Mouse (Mus musculus): ENCODE data around the gene Tnfrsf1b. TPM values are rescaled to one million over a fixed set of nuclear protein-coding genes. Genes with fewer than 3 reads are reported as not detected.

The Tnfrsf1b gene
- total and polyA plus RNA-seq, 2 experiments from 2014 or later, result 2.8 to 7.5 TPM

DNA sequence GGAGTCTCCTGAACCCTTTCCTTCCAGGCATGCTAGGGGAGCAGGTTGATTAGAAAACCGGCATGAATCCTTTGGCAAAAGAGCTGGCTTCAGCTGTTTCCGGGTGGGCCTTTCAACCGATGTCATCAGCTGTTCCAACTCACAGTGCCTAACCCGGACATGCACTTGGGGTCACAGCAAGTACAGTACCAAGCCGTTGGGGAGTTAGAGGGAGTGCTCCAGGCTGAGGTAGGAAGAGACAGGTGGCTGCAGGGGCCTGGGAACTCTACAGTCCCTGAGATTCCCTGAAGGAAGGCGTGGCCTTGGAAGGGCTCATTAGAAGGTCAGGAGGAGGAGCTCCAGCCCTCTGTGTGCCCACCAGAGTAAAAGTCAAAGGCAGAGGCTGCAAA lies 31.9 kb downstream of the Tnfrsf1b start:
- Histone ChIP-seq H3K4me1 (ENCODE audit: insufficient read depth, low read length) (no peaks in the 10 kb centered on the region), H3K36me3 (ENCODE audit: insufficient read depth, low read length) (no peaks in the 10 kb centered on the region; the same call in 1 of the 2 replicates), H3K4me3 (ENCODE audit: low read depth, low read length) (no peak overlapping the region), H3K9me3 (ENCODE audit: low read length) (no peaks in the 10 kb centered on the region), H3K4me2 (ENCODE audit: low read depth, low read length, poor library complexity, severe bottlenecking) (no peak overlapping the region), H3K27me3 (ENCODE audit: insufficient read depth, low read length) (no peaks in the 10 kb centered on the region), H3K9ac (replicated peaks; ENCODE audit: low read length, poor library complexity, severe bottlenecking) (no peak overlapping the region), H3K27ac (ENCODE audit: low read depth, low read length) (peak overlapping the region; percentile 32; the same call in 1 of the 2 replicates)
- DNase-seq (ENCODE audit: low spot score) (no peak), ATAC-seq (ENCODE audit: low FRiP score) (peak; percentile 55; the same call in 1 of the 2 replicates)
- no peak for TF ChIP-seq CTCF (IDR thresholded peaks at IDR 0.05)
- WGBS, result 55% methylated on average over 6 of the region's 6 CpGs

DNA sequence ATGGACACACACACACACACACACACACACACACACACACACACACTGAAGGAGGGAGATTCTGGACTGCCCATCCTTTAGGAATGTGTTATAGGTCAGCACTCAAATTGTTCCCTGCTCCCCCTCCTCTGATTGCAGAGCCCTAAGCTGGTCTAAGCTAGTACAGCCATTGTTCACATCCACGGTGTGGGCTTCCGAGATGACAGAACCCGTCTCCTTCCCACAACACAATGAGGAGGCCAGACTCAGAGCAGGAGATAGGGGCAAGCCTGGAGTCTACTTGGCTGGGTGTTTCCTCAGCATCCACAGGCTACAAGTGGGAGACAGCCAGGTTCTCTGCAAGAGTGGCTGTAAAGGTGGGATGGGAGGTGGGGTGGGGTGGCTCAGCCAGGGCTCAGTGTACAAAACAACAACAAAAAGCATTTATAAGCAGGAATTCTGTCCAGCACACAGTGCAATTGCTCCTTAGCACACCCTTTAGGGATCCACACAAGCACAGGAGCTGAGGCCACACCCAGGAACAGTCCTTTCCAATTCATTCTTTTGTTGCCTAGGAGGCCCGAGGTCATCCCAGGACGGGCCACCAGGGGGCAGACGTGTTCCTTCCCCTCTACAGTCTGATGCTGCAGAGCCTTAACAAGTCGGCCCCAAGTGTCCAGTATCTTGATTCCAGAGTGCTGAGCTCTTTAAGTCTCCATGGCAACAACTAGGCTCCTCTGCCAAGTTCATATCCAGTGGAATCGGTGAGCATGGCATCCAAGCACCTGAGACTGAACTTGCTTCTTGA lies 32.5 kb downstream of the Tnfrsf1b start:
- H3K4me3 ChIP-seq (ENCODE audit: low read depth, low read length), result no peak overlapping the region
- WGBS, result 24% methylated on average over 8 of the region's 8 CpGs
- no peaks in the 10 kb centered on the region; the same call in 1 of the 2 replicates for H3K36me3 ChIP-seq (ENCODE audit: insufficient read depth, low read length)
- no peaks in the 10 kb centered on the region for H3K9me3 ChIP-seq (ENCODE audit: low read length)
- TF ChIP-seq CTCF (IDR thresholded peaks at IDR 0.05), result peak; percentile 96
- peak; percentile 93 for DNase-seq (ENCODE audit: low spot score)
- no peaks in the 10 kb centered on the region for H3K4me1 ChIP-seq (ENCODE audit: insufficient read depth, low read length)
- H3K9ac ChIP-seq (replicated peaks; ENCODE audit: low read length, poor library complexity, severe bottlenecking), result no peak overlapping the region
- ATAC-seq (ENCODE audit: low FRiP score), result peak; percentile 92
- H3K4me2 ChIP-seq (ENCODE audit: low read depth, low read length, poor library complexity, severe bottlenecking), result no peak overlapping the region
- H3K27me3 ChIP-seq (ENCODE audit: insufficient read depth, low read length), result no peaks in the 10 kb centered on the region
- H3K27ac ChIP-seq (ENCODE audit: low read depth, low read length), result peak overlapping the region; percentile 70

DNA sequence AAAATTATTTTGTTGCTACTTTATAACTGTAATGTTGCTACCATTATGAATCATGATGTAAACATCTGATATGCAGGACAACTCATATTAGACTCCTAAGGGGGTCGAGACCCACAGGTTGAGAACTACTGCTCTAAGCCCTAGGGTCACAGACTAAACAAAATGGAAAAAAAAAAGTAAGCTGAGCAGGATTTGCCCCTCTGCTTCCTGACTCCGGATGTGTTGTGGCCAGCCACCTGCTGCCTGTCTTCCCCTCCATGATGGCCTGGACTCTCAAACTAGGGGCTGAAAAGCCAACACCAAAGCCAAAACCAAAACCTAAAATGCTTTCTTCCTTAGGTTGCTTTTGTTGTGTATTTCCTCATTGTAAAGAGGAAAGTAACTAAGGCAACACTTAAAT lies 35.6 kb downstream of the Tnfrsf1b start:
- Histone ChIP-seq H3K4me3 (ENCODE audit: low read depth, low read length) (no peak overlapping the region), H3K9me3 (ENCODE audit: low read length) (no peaks in the 10 kb centered on the region), H3K36me3 (ENCODE audit: insufficient read depth, low read length) (no peaks in the 10 kb centered on the region), H3K4me2 (ENCODE audit: low read depth, low read length, poor library complexity, severe bottlenecking) (no peak overlapping the region), H3K27ac (ENCODE audit: low read depth, low read length) (no peak overlapping the region), H3K4me1 (ENCODE audit: insufficient read depth, low read length) (no peaks in the 10 kb centered on the region), H3K27me3 (ENCODE audit: insufficient read depth, low read length) (no peaks in the 10 kb centered on the region), H3K9ac (replicated peaks; ENCODE audit: low read length, poor library complexity, severe bottlenecking) (no peak overlapping the region)
- no peak for DNase-seq (ENCODE audit: low spot score)
- TF ChIP-seq CTCF (IDR thresholded peaks at IDR 0.05), result no peak
- 79% methylated on average over 2 of the region's 2 CpGs for WGBS
- no peak for ATAC-seq (ENCODE audit: low FRiP score)

DNA sequence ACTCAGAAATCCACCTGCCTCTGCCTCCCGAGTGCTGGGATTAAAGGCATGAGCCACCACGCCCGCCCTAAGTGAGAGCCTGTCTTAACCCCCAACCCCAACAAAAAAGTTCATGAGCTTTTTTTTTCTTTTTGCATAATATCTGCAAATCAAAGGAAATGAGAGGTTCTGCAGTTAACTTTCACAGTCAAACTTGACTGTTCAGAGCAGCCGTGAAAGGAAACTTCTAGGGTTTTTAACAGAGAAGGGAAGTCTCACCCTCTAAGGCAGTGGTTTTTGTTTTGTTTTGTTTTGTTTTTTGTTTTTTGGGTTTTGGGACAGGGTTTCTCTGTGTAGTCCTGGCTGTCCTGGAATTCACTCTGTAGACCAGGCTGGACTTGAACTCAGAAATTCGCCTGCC lies 36.1 kb downstream of the Tnfrsf1b start:
- no peaks in the 10 kb centered on the region for H3K4me1 ChIP-seq (ENCODE audit: insufficient read depth, low read length)
- H3K4me2 ChIP-seq (ENCODE audit: low read depth, low read length, poor library complexity, severe bottlenecking), result no peak overlapping the region
- WGBS, result 93% methylated on average over 5 of the region's 5 CpGs
- no peak for TF ChIP-seq CTCF (IDR thresholded peaks at IDR 0.05)
- H3K36me3 ChIP-seq (ENCODE audit: insufficient read depth, low read length), result no peaks in the 10 kb centered on the region
- ATAC-seq (ENCODE audit: low FRiP score) (no peak), DNase-seq (ENCODE audit: low spot score) (no peak)
- H3K4me3 ChIP-seq (ENCODE audit: low read depth, low read length), result no peak overlapping the region
- no peak overlapping the region for H3K9ac ChIP-seq (replicated peaks; ENCODE audit: low read length, poor library complexity, severe bottlenecking)
- no peaks in the 10 kb centered on the region for H3K27me3 ChIP-seq (ENCODE audit: insufficient read depth, low read length)
- no peak overlapping the region for H3K27ac ChIP-seq (ENCODE audit: low read depth, low read length)
- H3K9me3 ChIP-seq (ENCODE audit: low read length), result no peaks in the 10 kb centered on the region

DNA sequence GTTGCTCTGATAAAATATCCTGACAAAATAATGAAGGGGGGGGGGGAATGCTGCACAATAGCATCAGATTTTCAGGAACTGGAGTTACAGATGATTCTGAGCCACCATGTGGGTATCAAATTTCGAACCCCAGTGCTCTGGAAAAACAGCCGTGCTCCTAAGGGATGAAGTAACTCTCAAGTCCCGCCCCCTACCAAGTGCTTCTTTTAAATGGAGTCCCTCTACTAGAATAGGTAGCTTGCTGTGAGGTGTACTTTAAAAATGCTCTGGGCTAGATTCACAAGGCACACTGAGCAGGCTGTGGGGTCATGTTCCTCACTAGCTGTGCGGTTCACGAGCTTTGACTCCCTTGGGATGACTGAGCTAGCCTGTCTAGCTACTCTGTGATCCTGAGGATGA lies 37.0 kb downstream of the Tnfrsf1b start:
- 37% methylated on average over 5 of the region's 5 CpGs for WGBS
- Histone ChIP-seq H3K4me3 (ENCODE audit: low read depth, low read length) (no peak overlapping the region), H3K36me3 (ENCODE audit: insufficient read depth, low read length) (no peaks in the 10 kb centered on the region), H3K9me3 (ENCODE audit: low read length) (no peaks in the 10 kb centered on the region), H3K27me3 (ENCODE audit: insufficient read depth, low read length) (no peaks in the 10 kb centered on the region), H3K27ac (ENCODE audit: low read depth, low read length) (no peak overlapping the region), H3K4me1 (ENCODE audit: insufficient read depth, low read length) (no peaks in the 10 kb centered on the region), H3K9ac (replicated peaks; ENCODE audit: low read length, poor library complexity, severe bottlenecking) (no peak overlapping the region), H3K4me2 (ENCODE audit: low read depth, low read length, poor library complexity, severe bottlenecking) (no peak overlapping the region)
- no peak for DNase-seq (ENCODE audit: low spot score)
- no peak for TF ChIP-seq CTCF (IDR thresholded peaks at IDR 0.05)
- ATAC-seq (ENCODE audit: low FRiP score), result no peak

DNA sequence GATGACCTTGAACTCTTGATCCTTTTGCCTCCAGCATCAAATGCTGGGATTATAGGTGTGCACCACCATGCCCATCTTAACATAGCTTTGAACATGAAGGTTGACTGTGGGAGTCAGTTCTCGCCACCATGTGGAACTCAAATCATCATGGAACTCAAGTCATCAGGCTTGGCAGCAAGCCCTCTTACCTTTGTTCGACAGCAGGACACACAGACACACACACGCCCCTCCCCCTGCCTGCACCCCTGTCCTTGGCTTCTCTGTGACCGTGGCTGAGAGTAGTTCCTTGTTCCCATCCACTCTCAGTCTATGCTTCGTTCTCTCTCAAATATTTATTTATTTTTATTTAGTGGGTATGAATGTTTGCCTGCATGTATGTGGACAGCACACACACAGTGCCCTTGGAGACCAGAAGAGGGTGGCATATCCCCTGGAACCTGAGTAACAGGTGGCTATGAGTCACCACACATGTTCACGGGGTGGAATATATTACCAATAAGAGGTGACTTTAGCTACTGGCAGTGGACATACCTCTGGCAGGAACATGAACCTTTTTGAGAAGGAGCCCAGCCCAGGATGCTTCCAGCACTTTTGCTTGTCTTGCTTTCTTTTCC lies 37.5 kb downstream of the Tnfrsf1b start:
- no peak overlapping the region for H3K9ac ChIP-seq (replicated peaks; ENCODE audit: low read length, poor library complexity, severe bottlenecking)
- no peak for DNase-seq (ENCODE audit: low spot score)
- no peaks in the 10 kb centered on the region for H3K36me3 ChIP-seq (ENCODE audit: insufficient read depth, low read length)
- 80% methylated on average over 6 of the region's 6 CpGs for WGBS
- TF ChIP-seq CTCF (IDR thresholded peaks at IDR 0.05), result no peak
- no peak overlapping the region for H3K4me2 ChIP-seq (ENCODE audit: low read depth, low read length, poor library complexity, severe bottlenecking)
- no peak overlapping the region for H3K4me3 ChIP-seq (ENCODE audit: low read depth, low read length)
- no peaks in the 10 kb centered on the region for H3K9me3 ChIP-seq (ENCODE audit: low read length)
- ATAC-seq (ENCODE audit: low FRiP score), result no peak
- no peaks in the 10 kb centered on the region for H3K4me1 ChIP-seq (ENCODE audit: insufficient read depth, low read length)
- no peaks in the 10 kb centered on the region for H3K27me3 ChIP-seq (ENCODE audit: insufficient read depth, low read length)
- H3K27ac ChIP-seq (ENCODE audit: low read depth, low read length), result no peak overlapping the region
